Mouse (Mus musculus) heart, postnatal 14 days (tissue): ENCODE results near the gene Osbpl6. TPM values are rescaled to one million over a fixed set of nuclear protein-coding genes. Genes with fewer than 3 reads are reported as not detected.

Experiments used
- DNase-seq, 2 experiments: peaks; one replicate each; pipeline ENCODE4 v3.0.0; 2021 to 2022
- intact Hi-C: fragments of 180-260 bp; cut with DNase I; formaldehyde crosslinking; loops from one replicate; pipeline ENCODE4 v1.15.1; 2025
- long read RNA-seq, 2 experiments: library from polyadenylated mRNA; stranded (forward); transcript quantifications; one replicate each; pipeline ENCODE4 v2.0.0; 2021
- total RNA-seq, 2 experiments: library from RNA; stranded (reverse); gene quantifications; 2 replicates each; pipeline ENCODE4 v1.2.3; 2021

Gene Osbpl6
- 10 to 100 TPM in 1 of 2 experiments, 1 to 10 TPM in 1; 5.7 to 10.4 TPM for total RNA-seq
- long read RNA-seq, experiment 1, partial matches to known transcripts, result 0 of 3 reads
- long read RNA-seq, experiment 1, other reads (novel, unspliced or antisense), result 1 of 3 reads
- long read RNA-seq, experiment 2, partial matches to known transcripts, result 0 of 3 reads
- long read RNA-seq, experiment 2, other reads (novel, unspliced or antisense), result 1 of 3 reads

DNA sequence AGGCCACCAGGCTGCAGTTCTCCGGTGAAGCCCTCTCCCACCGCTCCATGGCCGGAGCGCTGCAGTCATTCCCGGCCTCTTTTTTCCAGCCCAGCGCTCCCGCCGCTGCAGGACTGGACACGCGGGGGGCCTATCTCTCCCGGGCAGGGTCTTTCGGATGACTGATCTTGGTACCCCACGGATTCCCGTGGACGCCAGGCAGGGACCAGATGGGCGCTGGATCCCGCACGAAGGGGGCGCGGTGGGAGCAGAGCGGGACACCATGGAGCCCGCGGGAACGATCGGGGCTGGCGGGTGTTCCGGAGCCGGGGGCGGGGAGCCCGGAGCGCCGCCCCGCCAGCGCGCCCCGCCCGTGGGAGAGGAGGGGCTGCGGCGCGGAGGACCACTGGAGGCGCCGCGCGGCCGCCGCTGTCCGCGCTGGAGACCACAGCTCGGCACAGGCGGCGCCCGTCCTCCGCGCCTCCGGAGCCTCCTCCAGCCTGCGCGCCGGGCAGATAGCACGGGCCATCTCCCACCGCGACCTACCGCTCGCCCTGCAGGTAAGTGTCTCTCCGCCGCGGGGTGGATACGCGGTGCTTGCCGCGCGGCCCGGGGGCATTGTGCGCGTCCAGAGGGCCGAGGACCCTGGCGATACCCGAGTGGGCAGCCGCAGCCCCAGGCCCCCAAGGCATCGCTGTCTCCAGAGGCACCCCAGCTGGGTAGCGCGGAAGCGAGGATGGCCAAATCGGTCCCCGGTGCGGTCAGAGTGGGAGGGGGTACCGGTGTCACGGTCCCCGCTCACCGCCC is at the start of gene Osbpl6:
Gene Osbpl6 (plus strand): TSS at position 358 of the 786 bp plus-strand sequence.
- intact Hi-C loops, result no loop called here
- peak; percentile 74 to 81 for DNase-seq

DNA sequence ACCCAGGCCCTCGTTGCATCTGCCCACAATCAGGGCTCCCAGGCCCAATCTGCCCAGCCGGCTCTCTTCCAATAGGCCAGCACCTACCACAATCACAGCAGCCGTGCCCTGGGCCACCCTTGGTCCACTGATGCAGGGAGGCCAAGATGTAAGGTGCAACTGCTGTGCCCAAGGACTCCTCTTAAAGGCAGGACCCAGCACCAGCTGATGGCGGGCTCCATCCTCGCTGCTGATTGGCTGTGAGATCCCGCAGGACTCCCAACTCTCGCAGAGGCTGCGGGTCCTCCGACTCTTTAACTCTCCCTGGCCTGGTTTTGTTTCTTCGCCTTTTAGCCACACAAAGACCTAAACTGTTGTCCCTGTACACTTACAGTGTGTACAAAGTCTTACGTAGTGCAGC is 46.1 kb upstream of the Osbpl6 start, which contains the start of gene Cyct:
Gene Cyct (minus strand): TSS at position 225 of the 400 bp plus-strand sequence.
- intact Hi-C loops, result loop anchor here (2.0 to 10.0 kb wide), 2 partner anchors 105 to 235 kb away; no protein-coding TSS in a partner anchor
- DNase-seq, result no peak

DNA sequence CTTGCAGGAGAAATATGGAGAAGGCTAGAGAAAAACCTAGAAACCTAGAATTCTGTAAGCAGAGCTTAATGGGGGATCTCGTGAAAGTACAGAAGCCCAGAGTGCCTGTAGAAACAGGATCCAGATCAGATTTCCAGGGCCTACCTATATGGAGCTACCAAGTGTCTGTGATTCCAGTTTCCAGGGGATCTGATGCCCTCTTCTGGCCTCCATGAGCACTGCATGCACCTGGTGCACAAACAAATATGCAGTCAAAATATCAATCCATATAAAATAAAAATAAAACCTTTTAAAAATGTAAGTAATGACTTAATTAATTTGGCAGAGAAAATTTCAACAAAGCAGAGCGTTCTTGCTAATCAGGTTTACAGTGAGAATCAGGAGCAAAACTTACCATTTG is 44.2 kb upstream of the Osbpl6 start:
- DNase-seq, result peak in 1 of 2 experiments; percentile 19
- intact Hi-C loops, result loop anchor here (10.0 kb wide), 1 partner anchor 237 kb away; no protein-coding TSS in a partner anchor

DNA sequence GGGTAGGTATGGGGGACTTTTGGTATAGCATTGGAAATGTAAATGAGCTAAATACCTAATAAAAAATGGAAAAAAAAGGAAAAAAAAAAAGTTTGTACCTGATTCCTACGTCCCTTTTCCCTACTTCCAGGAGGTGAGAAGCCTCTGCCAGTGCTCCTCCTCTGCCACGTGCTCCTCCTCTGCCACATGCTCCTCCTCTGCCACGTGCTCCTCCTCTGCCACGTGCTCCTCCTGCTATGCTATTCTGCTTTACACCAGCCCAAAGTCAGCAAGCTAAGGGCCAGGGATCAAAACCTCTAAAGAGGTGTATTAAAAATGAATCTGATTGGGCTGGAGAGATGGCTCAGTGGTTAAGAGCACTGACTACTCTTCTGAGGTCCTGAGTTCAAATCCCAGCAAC is 40.5 kb upstream of the Osbpl6 start:
- no peak for DNase-seq
- intact Hi-C loops, result loop anchor here (2.0 to 10.0 kb wide), 2 partner anchors 241 to 253 kb away; no protein-coding TSS in a partner anchor

DNA sequence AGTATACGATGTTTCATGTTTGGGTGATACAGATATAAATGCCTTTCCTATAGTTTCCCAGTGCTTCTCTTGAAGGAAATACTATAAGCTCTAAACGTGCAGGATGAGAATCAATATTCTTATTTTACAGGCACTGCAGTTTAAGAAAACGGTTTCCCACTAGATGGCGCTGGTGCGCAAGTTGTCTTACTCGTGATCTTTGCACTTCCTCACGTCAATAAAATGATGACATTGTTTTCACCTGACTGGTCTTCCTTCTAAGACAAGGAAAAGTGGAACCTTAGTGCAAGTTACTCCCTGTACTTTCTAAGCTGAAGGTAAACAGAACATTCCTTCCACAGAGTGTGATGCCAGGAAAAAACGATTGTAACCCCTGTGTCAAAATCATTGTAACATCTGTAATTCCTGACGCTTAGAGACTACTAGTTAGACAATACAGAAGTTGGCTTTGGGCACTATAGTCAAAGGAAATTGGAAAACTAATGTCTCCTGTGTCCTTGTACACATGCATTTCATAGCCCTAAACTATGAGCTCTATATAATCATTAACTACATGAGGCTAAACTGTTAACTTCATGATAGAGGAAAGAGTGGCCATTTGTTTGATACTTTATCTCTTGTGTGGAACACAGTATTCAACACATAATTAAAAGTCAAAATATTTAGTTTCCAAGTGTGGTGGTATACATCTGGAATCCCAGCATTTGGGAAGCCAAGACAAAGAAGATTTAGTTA is 39.0 kb upstream of the Osbpl6 start:
- intact Hi-C loops, result loop anchor here (2.0 to 10.0 kb wide), 2 partner anchors 243 to 251 kb away; no protein-coding TSS in a partner anchor
- DNase-seq, result peak; percentile 79 to 88

DNA sequence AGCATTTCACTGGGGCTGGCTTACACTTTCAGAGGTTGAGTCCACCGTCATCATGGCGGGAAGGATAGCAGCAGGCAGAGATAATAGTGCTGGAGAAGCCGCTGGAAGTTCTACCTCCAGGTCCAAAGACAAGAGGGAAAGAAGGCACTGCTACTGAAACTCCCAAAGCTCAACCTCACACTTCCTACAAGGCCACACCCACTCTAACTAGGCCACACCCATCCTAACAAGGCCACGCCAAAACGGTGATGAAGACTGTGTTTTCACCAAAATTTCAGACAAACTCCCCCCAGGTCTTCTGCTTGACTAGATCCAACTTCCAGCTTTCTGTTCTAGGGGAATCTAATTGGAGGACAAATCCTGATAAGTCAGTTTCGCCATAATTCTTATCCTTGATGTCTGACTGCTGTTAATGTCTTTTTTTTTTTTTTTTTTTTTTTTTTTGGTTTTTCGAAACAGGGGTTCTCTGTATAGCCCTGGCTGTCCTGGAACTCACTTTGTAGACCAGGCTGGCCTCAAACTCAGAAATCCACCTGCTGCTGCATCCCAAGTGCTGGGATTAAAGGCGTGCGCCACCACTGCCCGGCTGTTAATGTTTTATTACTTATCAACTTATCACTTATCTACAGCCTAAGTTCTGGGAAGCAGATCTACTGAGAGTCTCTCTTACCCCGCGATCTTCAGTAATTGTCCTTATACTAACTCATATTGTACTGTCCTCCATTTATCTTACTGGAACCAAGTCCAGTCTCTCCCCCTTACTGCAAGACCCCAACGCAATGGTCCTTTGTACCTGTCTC is 37.2 kb upstream of the Osbpl6 start:
- no peak for DNase-seq
- intact Hi-C loops, result loop anchor here (10.0 kb wide), 1 partner anchor 244 kb away; no protein-coding TSS in a partner anchor

DNA sequence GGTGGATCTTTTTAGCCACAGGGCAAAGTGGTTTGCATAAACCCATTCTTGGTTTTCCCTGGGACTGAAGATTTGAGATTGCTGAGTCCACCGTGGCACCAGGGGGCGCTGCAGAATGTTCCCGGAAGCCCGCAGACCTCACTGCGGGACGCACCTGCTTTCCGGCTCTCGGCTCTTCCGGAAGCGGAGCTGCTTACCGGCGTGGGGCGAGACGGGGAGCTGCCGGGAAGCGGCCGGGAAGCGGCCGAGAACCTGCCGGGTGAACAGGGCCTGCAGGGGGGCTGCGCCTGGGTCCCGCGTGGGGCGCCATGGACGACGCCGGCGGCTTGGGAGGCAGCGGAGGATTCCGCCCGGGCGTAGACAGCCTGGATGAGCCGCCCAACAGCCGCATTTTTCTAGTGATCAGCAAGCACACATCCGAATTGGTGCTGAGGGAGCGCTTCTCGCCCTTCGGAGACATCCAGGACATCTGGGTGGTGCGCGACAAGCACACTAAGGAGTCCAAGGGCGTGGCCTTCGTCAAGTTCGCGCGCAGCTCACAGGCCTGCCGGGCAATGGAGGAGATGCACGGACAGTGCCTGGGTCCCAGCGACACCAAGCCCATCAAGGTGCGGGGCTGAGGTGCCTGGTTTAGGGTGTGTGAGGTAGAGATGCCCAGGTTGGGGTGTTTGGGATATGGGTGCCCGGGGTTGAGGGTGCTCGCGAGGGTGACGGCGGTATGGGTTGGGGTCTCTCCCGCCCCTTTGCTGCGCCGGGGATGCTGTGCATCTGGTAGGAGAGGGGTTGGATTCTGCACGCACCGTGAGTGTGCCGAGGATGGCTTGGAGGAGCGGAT is 36.3 kb upstream of the Osbpl6 start, which contains the start of gene Rbm45:
Gene Rbm45 (plus strand): TSS at position 164 of the 835 bp plus-strand sequence.
- intact Hi-C loops, result loop anchor here (10.0 kb wide), 1 partner anchor 245 kb away; no protein-coding TSS in a partner anchor
- peak; percentile 89 to 91 for DNase-seq

DNA sequence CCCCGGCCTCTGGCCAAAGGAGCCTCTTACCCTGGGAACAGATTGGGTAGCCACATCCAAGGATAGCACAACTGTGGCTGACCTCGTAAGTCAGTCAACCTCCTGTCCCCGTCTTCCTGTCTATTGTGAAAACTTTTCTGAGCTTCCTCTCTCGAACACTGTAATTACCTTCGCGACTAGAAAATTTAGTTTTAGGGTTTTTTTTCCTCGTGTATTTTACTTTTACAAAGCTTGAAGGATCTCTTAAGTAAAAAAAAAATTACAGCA is 35.7 kb upstream of the Osbpl6 start:
- intact Hi-C loops, result no loop called here
- no peak for DNase-seq

DNA sequence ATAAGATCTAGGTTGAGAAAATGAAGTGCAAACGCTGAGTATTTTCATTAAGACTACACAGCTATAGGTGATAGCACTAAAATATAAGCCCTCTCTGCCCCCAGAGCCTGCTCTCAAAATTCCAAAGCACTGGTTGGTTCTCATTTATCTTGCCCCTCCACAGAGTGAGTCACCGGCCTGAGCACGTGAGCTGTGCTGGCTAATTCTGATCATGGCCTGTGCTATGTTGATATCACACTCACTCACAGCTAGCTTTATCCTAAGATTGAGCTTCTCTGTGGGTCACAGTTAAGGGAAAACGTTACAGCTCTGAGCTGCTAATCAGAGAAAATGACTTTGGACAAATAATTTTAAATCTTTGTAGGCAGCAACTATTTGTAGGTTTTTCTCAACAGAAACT is 34.1 kb upstream of the Osbpl6 start:
- DNase-seq, result peak in 1 of 2 experiments; percentile 25
- intact Hi-C loops, result no loop called here

DNA sequence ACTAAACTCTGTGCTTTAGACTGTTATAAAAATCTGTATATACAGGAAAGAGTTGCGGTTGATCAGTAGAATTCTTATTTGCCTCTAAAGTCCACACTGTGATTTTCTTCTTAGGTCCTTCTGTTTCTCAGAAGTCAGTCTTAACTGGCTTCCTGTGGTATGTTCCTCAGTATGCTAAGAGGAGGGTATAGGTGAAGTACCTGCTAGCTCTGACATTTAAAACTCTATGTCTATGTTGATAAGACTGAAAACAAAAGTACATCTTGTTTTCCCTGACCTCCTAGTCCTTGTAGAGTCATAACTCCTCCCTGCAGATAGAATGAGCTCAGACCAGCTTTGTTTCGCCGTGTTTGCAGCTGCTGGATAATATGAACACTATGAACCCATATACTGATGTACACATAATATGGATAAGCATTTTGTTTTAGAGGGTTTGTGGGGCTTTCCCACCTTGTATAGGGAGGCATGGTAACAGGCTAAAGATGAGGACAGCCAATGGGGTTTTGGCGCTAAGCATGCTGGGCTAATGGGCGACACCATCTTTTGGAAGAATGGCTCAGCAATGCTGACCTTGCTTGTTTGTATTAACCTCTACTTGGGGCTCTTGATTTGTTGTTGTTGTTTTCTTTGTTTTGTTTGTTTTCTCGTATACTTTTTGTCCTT is 31.6 kb upstream of the Osbpl6 start:
- no peak for DNase-seq
- intact Hi-C loops, result no loop called here

DNA sequence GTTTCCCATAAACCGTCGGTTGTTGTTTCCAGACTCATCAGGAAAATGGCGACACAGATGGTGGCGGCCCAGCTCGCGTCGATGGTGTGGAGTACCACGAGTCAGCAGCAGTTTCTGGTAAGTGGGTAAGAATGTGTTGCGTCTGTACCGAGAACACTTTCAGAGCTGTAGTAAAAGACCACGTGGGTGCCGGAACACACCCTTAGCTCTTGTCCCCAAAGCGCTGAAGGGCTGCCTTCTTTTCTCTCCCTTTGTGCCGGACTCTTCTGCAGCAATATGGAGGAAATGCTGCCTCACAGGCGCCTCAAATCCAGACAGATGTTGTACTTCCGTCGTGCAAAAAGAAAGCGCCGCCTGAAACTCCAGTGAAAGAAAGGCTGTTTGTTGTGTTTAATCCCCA is 27.7 kb upstream of the Osbpl6 start:
- no peak for DNase-seq
- intact Hi-C loops, result no loop called here

DNA sequence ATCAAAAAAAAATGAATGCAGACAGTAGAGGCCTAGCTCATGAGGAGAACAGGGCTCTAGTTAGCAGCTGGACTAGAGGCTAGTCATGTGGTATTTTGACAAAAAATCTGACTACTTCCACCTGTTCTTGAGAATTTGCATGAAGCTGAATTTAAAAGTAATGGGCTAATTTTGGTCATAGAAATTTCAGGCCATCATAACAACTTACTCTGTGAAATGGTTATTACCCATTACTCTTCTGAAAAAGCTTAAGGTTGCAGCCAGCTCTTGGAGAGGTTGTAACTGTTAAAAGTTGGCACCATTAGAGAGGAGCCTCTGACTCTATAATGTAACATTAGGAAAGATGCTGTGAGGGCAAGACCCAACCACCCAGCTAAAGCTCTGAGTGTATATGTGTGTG is 19.8 kb upstream of the Osbpl6 start:
- no peak for DNase-seq
- intact Hi-C loops, result no loop called here

DNA sequence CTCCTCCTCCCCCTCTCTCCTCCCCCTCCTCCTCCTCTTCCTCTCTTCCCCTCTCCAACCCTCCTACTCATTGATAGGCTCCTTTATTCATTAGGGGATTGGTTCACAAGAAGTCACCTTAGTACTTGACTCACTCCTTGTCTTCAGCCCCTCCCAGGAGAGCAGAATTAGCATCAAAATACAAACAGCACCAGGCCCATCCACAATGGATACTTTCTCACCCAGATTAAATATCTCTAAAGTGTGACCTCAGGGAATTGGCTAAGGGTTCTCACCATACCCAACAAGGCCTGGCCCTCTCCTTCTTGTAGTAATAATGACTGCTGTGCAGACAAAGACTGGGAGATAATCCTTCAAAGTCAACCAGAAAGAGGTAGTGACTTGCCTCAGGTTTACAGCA is 6.1 kb upstream of the Osbpl6 start:
- no peak for DNase-seq
- intact Hi-C loops, result no loop called here

DNA sequence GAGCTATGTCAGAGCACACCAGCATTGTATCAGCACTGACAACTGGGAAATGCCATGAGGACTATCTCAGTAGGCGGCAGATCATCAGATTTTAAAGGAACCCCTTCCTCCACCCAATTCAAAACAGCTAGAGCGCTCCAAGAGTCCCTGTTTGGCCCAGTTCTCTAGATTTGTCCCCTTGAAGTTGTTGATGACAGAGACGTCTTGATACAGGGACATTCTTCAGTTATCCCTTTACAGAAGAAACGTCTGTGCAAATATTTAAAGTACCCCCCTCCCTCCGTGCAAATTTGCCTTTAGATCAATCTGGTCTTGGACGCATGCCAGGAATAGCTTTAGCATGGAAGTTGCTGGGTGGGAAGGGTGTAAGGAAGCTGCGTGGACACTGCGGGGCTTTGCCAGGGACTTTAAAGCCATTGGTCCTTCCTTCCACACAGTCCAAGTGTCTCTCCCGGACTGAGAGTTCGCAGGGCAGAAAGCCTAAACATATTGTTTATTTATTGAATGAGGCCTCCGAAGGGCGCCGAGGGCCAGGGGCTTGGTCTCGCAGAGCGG is 635 bp upstream of the Osbpl6 start:
- intact Hi-C loops, result no loop called here
- DNase-seq, result no peak

DNA sequence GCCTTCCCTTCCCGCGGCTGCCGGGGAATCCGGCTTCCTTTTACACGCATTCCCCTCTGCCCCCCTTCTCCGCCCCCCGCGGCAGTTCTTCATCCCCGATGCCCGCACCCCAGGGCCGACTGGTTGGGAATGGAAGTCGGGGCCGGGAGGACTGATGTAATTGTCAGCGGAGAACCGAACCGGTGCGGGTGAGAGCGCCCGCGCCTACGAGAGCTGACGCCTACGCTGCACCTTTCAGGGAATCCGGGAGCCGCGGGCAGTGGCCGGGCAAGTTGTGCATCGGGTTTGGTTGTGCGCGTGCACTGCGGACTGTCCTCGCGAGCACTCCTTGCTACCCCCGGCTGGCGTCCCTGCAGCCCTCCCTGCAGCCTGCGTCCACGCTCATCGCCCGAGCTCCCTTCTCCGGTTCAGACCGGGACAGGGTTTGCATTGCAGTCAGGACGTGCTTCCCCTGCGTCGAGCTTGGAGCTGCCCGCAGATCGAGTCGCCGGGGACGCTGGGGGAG is 681 bp downstream of the Osbpl6 start:
- peak; percentile 49 to 54 for DNase-seq
- intact Hi-C loops, result no loop called here

DNA sequence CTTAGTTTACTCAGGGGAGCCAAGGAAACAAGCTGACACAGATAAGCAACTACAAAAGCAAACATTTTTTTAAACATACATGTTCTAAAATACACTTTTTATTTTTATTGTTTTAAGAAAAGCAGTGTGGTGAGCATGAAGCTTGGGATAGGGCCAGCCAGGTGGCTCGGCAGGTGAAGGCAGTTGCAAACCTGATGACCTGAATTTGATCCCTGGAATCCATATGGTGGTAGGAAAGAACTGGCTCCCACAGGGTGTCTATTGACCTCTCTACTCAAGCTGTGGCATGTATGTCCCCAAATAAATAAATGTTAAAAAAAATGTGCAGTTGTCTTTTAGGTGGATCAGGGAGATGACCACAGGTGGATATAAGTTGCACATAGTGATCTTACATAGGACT is 3.2 kb downstream of the Osbpl6 start:
- intact Hi-C loops, result no loop called here

DNA sequence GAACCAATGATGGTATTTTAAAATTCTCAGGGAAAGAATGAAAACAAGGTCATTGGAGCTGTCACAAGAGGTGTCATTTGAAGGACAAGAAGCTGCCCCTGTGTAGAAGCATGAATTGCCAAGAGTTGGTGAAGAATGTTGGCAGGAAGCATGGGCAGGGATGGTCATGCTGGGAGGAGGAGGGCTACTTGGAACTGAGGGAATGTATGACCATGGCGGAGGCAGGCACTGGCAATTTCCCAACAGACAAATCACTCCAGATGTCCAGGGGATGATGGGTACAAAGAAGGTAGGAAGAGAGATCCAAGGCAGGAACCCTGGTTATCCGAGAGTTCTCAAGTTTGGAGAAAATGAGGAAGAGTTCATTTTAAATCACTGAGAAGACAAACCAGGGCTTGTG is 3.7 kb downstream of the Osbpl6 start:
- intact Hi-C loops, result no loop called here
- no peak for DNase-seq

More for the DNA sequence above, 3.2 kb downstream of the Osbpl6 start:
- DNase-seq, result no peak

DNA sequence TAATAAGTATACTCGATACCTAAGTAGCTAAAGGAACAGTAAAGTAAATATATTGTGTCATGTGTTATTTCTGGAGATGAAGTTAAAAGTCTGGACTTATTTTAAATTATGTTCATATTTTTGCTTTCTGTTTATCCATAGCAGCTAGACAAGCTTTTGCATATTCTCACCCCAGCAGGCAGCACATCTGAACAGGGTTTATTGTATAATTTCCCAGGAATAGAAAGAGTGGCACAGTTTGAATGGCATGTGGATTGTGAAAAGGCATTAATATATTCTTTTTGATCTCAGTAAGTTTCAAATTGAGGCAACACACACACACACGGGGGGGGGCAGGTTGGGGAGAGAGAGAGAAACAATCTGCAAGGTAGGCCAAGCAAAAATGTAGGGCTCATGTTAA is 6.6 kb downstream of the Osbpl6 start:
- no peak for DNase-seq
- intact Hi-C loops, result no loop called here
